Mouse (Mus musculus) stomach, embryonic 15.5 days (tissue): Measurements from ENCODE around the gene Heatr5a. TPM values are rescaled to one million over a fixed set of nuclear protein-coding genes. Genes with fewer than 3 reads are reported as not detected.

Source experiments
- ATAC-seq: fragments of 200-750 bp; cut with Nextera tagmentation; 2 replicates; pipeline ENCODE4 v1.8.0; 2017; ENCODE audit warnings: low read depth, moderate number of reproducible peaks, moderate TSS enrichment; ENCODE audit not compliant: insufficient read depth, low FRiP score
- H3K27ac ChIP-seq: fragments of 300-500 bp; sonication (generic); 2 replicates; pipeline ENCODE4 v1.5.1; 2015; ENCODE audit warnings: mild to moderate bottlenecking, inconsistent platforms
- H3K27me3 ChIP-seq: fragments of 300-500 bp; sonication (generic); replicated peaks from 2 replicates; pipeline ENCODE4 v1.6.1; 2015; ENCODE audit warnings: inconsistent platforms
- H3K36me3 ChIP-seq: fragments of 300-500 bp; sonication (generic); 2 replicates; pipeline ENCODE4 v1.6.1; 2015; ENCODE audit warnings: inconsistent platforms
- H3K4me1 ChIP-seq: fragments of 300-500 bp; sonication (generic); 2 replicates; pipeline ENCODE4 v1.6.1; 2015; ENCODE audit warnings: inconsistent platforms
- H3K4me2 ChIP-seq: fragments of 300-500 bp; sonication (generic); 2 replicates; pipeline ENCODE4 v1.6.1; 2015; ENCODE audit warnings: mild to moderate bottlenecking, inconsistent platforms
- H3K4me3 ChIP-seq: fragments of 300-500 bp; sonication (generic); replicated peaks from 2 replicates; pipeline ENCODE4 v1.5.1; 2015; ENCODE audit warnings: inconsistent platforms
- H3K9ac ChIP-seq: fragments of 300-500 bp; sonication (generic); 2 replicates; pipeline ENCODE4 v1.6.1; 2015; ENCODE audit warnings: inconsistent platforms
- H3K9me3 ChIP-seq: fragments of 300-500 bp; sonication (generic); 2 replicates; pipeline ENCODE4 v1.6.1; 2016; ENCODE audit warnings: inconsistent platforms
- WGBS: fragments of 180-500 bp; shearing (Covaris S2); methylation state at CpG from one replicate; pipeline ENCODE4 v1.1.7; 2015; 5-methylcytosine and 5-hydroxymethylcytosine counted together
- polyA plus RNA-seq: library from polyadenylated mRNA; unstranded; fragments of >200 nt; fragmentation: Nextera tagmentation; extraction: Ambion mirVana; gene quantifications from 2 replicates; pipeline ENCODE4 v1.2.1, GENCODE M21; 2015

The Heatr5a gene
- polyA plus RNA-seq: 10.0 and 10.6 TPM in 2 replicates

DNA sequence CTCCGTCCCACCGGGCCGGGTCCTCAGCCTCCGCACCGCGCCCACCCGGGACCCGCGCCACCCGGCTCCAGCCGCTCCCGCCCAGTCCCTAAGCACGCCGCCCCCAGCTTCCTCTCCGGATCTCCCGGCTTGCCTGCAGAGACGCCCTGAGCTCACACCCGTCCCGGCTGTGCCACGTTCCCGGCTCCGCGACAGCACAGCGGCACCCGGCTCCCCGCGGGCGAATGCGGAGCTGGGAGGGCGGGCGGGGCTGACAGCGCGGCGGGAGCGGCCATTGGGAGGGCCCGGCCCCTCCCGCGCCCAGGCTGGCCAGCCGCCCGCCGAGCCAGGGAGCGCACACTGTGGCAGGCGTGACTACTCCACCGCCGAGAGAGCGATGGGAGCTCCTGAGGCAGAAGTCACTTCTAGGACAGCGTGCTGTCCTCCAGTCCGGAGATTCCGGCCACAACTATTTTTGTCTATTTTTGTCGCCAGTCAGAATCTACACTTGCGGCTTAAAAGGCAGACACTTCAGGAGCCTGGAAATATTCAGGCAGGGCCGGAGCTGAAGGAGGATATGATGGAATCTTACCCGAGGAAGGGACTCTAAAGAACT, at the start of gene Heatr5a:
TSS of gene Heatr5a (minus strand) at position 252 of the 595 bp plus-strand sequence.
- Histone ChIP-seq H3K9ac (peak within 1 kb of the TSS; percentile 93), H3K4me1 (peaks cover 11% of the 10 kb centered on the region; the same call in 1 of the 2 replicates), H3K4me3 (peak within 1 kb of the TSS; percentile 99), H3K36me3 (no peaks in the 10 kb centered on the region), H3K9me3 (no peaks in the 10 kb centered on the region), H3K27me3 (no peaks in the 10 kb centered on the region), H3K27ac (peak within 1 kb of the TSS; percentile 96), H3K4me2 (peak within 1 kb of the TSS; percentile 57)
- peak; percentile 98 for ATAC-seq
- WGBS: under 1% methylated on average over 53 of the region's 53 CpGs

DNA sequence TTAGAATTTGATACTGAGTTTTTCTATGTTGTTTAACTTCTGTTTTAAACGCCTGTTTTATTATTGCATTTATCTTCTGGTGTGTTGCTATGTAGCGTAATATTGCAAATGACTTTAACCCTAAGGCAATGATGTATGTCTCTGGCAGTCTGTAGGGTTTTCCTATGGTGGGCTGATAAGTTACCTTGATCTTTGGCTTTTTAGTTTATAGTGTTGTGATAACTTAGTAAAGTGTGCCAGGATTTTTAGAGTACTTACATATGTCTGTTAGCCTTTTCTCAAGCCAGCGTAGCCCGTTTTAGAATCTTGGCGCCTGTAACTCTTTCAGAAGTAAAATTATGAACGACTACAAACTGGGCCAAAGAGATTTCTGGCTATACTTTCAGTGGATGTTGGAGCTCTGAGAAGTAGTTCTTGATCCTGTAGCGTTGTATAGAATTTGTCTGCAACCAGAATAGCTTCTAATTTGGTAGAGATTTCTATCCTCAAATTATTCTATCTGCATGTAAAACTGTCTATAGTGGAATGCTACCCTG, 43.4 kb upstream of the Heatr5a start:
- no peak overlapping the region for H3K4me2 ChIP-seq
- H3K36me3 ChIP-seq: no peaks in the 10 kb centered on the region
- no peak overlapping the region for H3K9ac ChIP-seq
- H3K4me1 ChIP-seq: peaks cover 3% of the 10 kb centered on the region; the same call in 1 of the 2 replicates
- ATAC-seq: no peak
- no peak overlapping the region for H3K4me3 ChIP-seq
- no peaks in the 10 kb centered on the region for H3K27me3 ChIP-seq
- no peaks in the 10 kb centered on the region for H3K9me3 ChIP-seq
- WGBS: 56% methylated on average over 7 of the region's 7 CpGs
- no peak overlapping the region for H3K27ac ChIP-seq

- Histone ChIP-seq H3K27me3 (no peaks in the 10 kb centered on the region), H3K36me3 (no peaks in the 10 kb centered on the region), H3K4me2 (no peak overlapping the region), H3K27ac (no peak overlapping the region), H3K9ac (no peak overlapping the region), H3K4me1 (peaks cover 3% of the 10 kb centered on the region; the same call in 1 of the 2 replicates), H3K9me3 (no peaks in the 10 kb centered on the region), H3K4me3 (no peak overlapping the region)
- 72% methylated on average over 11 of the region's 11 CpGs for WGBS
- no peak for ATAC-seq
Observed at GRCm38 (mm10) chr12:52014044-52014443, 42.9 kb upstream of the Heatr5a start.

GRCm38 (mm10) chr12:52013274-52013673, 42.2 kb upstream of the Heatr5a start:
- Histone ChIP-seq H3K27me3 (no peaks in the 10 kb centered on the region), H3K36me3 (no peaks in the 10 kb centered on the region), H3K4me1 (peaks cover 3% of the 10 kb centered on the region; the same call in 1 of the 2 replicates), H3K4me3 (no peak overlapping the region), H3K9me3 (no peaks in the 10 kb centered on the region), H3K4me2 (no peak overlapping the region), H3K27ac (no peak overlapping the region), H3K9ac (no peak overlapping the region)
- no peak for ATAC-seq
- 24% methylated on average over 9 of the region's 9 CpGs for WGBS

GRCm38 (mm10) chr12:52012159-52012558, 41.0 kb upstream of the Heatr5a start:
- no peak for ATAC-seq
- Histone ChIP-seq H3K27me3 (no peaks in the 10 kb centered on the region), H3K4me1 (peaks cover 3% of the 10 kb centered on the region; the same call in 1 of the 2 replicates), H3K4me3 (no peak overlapping the region), H3K4me2 (no peak overlapping the region), H3K9me3 (no peaks in the 10 kb centered on the region), H3K9ac (no peak overlapping the region), H3K27ac (no peak overlapping the region), H3K36me3 (no peaks in the 10 kb centered on the region)
- WGBS: 47% methylated on average over 8 of the region's 8 CpGs

- Histone ChIP-seq H3K27ac (no peak overlapping the region), H3K27me3 (no peaks in the 10 kb centered on the region), H3K4me2 (no peak overlapping the region), H3K4me3 (no peak overlapping the region), H3K4me1 (peaks cover 3% of the 10 kb centered on the region; the same call in 1 of the 2 replicates), H3K9me3 (no peaks in the 10 kb centered on the region), H3K9ac (no peak overlapping the region), H3K36me3 (no peaks in the 10 kb centered on the region)
- ATAC-seq: no peak
- 58% methylated on average over 2 of the region's 2 CpGs for WGBS
Observed at GRCm38 (mm10) chr12:52010630-52010961, 39.5 kb upstream of the Heatr5a start.

GRCm38 (mm10) chr12:52009928-52010629, 39.0 kb upstream of the Heatr5a start:
- no peak for ATAC-seq
- Histone ChIP-seq H3K9ac (no peak overlapping the region), H3K36me3 (no peaks in the 10 kb centered on the region), H3K4me3 (no peak overlapping the region), H3K9me3 (no peaks in the 10 kb centered on the region), H3K4me2 (no peak overlapping the region), H3K27ac (no peak overlapping the region), H3K4me1 (peaks cover 3% of the 10 kb centered on the region; the same call in 1 of the 2 replicates), H3K27me3 (no peaks in the 10 kb centered on the region)
- WGBS: 70% methylated on average over 15 of the region's 15 CpGs

- peak overlapping the region; percentile 59 for H3K4me2 ChIP-seq
- peak; percentile 69; the same call in 1 of the 2 replicates for ATAC-seq
- H3K9ac ChIP-seq: no peak overlapping the region
- no peaks in the 10 kb centered on the region for H3K4me1 ChIP-seq
- H3K4me3 ChIP-seq: peak overlapping the region; percentile 83
- H3K27ac ChIP-seq: peak overlapping the region; percentile 75; the same call in 1 of the 2 replicates
- 0 out of 2 replicates have a peak, but pooled peaks cover 4% of the 10 kb centered on the region for H3K36me3 ChIP-seq
- 45% methylated on average over 5 of the region's 5 CpGs for WGBS
- no peaks in the 10 kb centered on the region for H3K27me3 ChIP-seq
- no peaks in the 10 kb centered on the region for H3K9me3 ChIP-seq
Observed at GRCm38 (mm10) chr12:52006633-52006994, 35.5 kb upstream of the Heatr5a start.

- 1% methylated on average over 45 of the region's 46 CpGs for WGBS
- H3K4me3 ChIP-seq: peak within 1 kb of the TSS; percentile 83
- H3K4me1 ChIP-seq: no peaks in the 10 kb centered on the region
Observed at GRCm38 (mm10) chr12:52005877-52006632, 34.9 kb upstream of the Heatr5a start, which contains the start of gene Dtd2. Gene Dtd2, minus strand, starts transcription at chr12:52006501.

GRCm38 (mm10) chr12:52002746-52003145, 31.6 kb upstream of the Heatr5a start:
- H3K36me3 ChIP-seq: peaks cover 17% of the 10 kb centered on the region
- no peaks in the 10 kb centered on the region for H3K9me3 ChIP-seq
- no peak overlapping the region for H3K27ac ChIP-seq
- H3K27me3 ChIP-seq: no peaks in the 10 kb centered on the region
- H3K4me1 ChIP-seq: no peaks in the 10 kb centered on the region
- no peak overlapping the region for H3K4me3 ChIP-seq
- no peak overlapping the region for H3K9ac ChIP-seq
- WGBS: 90% methylated on average over 3 of the region's 3 CpGs
- ATAC-seq: no peak
- H3K4me2 ChIP-seq: no peak overlapping the region

More at GRCm38 (mm10) chr12:52005877-52006632, 34.9 kb upstream of the Heatr5a start, which contains the start of gene Dtd2:
- H3K36me3 ChIP-seq: 0 out of 2 replicates have a peak, but pooled peaks cover 4% of the 10 kb centered on the region
- H3K9me3 ChIP-seq: no peaks in the 10 kb centered on the region
- H3K4me2 ChIP-seq: peak within 1 kb of the TSS; percentile 59
- peak within 1 kb of the TSS; percentile 77 for H3K9ac ChIP-seq
- peak; percentile 95 for ATAC-seq
- H3K27me3 ChIP-seq: no peaks in the 10 kb centered on the region
- H3K27ac ChIP-seq: peak within 1 kb of the TSS; percentile 75

DNA sequence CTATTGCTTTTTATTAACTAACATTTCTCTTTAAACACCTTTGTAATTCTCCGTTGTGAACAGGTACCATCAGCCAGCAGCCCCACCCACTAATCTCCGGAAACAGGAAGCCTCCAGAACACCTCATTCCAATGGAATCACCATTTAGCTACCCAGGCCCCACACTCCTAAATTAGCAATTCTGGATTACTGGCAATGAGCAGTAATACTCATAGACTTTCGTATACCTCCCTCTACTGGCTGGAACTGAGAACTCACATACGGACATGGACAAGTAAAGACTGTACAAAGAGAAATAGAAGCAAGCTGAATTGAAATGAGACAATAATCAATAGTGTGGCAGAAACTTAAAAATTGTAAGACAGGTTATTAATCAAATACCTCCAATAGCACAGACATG, 30.4 kb upstream of the Heatr5a start:
- ATAC-seq: no peak
- Histone ChIP-seq H3K27me3 (no peaks in the 10 kb centered on the region), H3K27ac (no peak overlapping the region), H3K9me3 (no peaks in the 10 kb centered on the region), H3K4me2 (no peak overlapping the region), H3K4me1 (no peaks in the 10 kb centered on the region), H3K9ac (no peak overlapping the region), H3K4me3 (no peak overlapping the region), H3K36me3 (peaks cover 18% of the 10 kb centered on the region)
- WGBS: 24% methylated on average over 4 of the region's 4 CpGs
